Mouse (Mus musculus): ENCODE results near the gene Ddx31.
A peak's percentile ranks its signal among the peaks of the same experiment; 100 is the strongest.

The Ddx31 gene

DNA sequence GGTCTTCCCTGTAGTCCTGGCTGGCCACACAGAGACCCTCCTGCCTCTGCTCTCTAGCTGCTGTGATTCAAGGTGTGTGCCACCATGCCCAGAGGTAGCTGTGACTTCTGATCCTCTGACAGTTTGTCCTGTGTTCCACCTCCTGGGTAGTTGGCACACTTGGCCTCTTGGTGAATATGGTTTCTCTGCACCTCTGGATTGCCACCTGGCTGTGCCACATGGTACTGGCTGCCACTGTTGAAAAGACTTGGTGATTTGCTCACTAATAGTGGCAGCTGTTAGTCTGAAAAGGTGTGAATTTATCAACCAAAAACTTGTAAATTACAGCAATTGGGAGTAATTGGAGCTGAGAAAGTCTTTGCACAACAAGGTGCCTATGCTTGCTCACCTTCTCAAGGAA, 23.7 kb downstream of the Ddx31 start:
- DNase-seq (ENCODE audit: extremely low spot score) = no peak

DNA sequence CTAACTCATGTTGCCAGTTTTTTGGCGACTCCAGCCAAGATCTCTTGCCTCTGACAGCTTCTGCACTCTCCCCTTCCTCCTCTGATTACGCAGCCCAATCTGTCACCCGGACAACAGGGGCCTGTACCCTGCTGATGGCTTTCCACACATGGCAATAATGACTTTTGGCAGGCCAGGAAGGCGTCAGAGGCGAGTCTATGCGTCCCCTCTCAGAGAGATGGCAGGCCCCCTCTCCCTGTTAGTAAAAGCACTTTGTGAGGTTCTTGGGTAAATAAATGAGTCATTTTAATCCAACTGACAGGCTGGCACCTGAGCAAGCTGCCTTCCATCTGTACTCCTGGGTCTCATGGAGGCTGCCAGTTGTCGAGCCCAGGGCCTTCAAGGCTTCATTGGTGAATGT, 27.3 kb downstream of the Ddx31 start:
- DNase-seq (ENCODE audit: extremely low spot score) = no peak

DNA sequence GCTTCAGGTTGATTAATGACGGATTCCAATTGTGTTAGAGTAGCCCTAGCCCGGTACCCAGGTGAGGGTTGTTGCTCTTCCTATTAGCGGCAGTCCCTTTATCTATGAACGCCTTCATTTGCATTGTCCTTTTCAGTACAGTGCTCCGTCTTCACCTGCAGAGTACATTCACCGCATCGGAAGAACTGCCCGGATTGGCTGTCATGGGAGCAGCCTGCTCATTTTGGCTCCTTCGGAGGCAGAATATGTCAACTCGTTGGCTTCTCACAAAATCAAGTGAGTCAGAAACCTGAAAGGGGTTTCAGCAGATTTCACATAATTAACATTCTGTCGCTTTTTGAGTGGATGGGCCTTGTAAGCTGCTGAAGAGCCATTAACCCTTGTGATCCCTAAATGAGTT, 35.3 kb downstream of the Ddx31 start:
- DNase-seq (ENCODE audit: extremely low spot score) = no peak

DNA sequence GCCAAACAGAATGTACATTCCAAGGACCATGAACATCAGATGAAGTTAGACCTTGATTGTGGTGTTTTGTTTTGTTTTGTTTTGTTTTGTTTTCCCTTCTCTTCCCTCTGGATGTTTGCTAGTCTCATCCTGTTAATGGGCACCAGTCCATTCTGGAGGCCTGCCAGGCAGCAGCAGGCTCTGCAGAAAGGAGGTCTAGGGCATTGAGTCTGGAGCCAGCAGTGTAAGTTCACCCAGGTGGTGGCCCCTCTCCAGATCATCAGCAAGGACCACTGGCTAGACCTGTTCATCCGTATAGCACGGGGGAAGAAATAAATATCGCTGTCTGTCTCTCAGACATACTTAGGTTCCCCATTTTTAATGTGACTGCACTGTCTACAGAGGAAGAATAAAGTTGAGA, 41.1 kb downstream of the Ddx31 start:
- DNase-seq (ENCODE audit: extremely low spot score) = no peak

DNA sequence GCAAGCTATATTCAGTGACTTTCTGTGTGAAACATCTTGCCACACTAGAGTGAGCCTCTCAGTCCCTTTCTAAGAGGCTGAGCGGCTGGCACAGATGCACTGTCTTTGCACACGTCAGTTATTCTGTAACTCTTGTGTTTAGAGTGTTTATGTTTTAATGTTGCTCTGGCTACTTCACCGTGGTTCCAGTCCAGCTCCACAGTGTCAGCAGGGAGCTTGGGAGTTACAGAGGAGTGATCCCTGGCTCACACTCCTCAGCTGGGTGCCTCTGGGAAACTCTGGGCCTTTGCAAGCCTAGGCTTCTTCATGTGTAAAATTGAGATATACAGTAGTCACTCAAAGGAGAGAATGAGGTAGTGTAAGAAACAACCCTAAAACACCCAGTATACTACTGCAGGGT, 41.8 kb downstream of the Ddx31 start:
- DNase-seq (ENCODE audit: extremely low spot score) = no peak

DNA sequence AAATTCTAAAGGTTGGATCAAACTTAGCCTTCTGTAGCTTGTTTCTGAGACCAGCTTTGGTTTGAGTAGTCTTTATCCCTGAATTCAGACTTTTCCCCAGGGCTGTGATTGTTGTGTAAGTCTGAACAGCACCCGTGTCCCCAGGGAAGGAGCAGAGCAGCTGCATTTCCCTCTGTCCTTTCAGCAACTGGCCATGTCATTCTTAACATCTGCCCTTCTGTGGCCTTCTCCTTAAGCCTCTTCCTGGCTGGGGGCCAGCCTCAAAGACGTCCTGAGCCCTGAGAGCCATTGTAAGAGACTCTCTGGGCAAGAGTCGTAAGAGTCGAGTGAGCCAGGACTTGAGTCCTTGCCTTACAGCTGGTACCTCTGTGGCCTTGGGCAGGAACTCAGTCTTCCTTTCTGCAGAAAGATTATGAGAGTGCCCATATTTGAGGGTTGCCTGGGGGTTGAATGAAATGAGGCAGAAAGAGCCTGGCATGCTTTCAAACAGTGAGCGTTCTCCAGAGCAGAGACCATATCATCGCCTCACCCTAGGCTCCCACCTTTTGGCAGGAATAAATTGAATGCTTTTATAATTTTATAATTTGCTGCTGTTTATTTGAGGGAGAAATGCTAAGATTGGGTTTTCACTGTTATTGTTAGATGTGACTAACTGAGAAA, 42.8 kb downstream of the Ddx31 start:
- DNase-seq (ENCODE audit: extremely low spot score) = no peak

DNA sequence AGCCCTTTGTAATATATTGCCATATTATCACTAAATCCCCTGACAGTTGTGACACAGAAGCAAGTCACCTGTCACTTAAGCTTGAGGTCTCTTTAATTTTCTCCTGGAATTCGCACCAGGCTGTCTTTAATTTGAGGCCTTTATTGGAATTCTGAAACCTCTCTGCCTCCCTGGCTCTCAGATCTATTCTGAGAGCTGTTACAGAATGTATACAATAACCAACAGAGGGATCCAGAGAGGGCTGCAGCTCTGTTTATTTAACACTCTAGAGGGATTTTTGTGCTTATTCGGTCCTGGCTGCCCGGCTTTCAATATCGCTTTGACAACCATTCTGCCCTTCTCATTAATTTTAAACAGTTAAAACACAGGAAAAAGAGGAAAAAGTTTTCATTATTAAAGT, 44.7 kb downstream of the Ddx31 start:
- no peak for DNase-seq (ENCODE audit: extremely low spot score)

DNA sequence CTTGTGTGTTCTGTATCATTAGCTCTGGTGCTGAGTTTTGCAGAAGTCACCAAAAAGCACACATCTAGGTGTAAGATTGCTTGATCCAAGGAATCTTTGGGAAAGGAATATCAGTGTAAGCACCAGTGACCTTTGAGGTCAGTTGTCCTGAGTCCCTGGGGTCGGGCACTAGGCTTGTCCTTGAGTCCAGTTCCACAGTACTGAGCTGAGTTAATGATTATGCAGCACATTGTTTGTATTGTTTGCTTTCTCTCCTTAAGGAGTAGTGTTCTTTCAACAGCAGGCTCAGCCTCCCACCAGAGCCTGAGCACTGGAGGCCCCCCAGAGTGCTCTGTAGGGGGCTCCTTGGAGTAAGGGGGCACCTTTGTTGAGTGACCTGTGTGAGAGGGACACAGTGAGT, 52.6 kb downstream of the Ddx31 start:
- no peak for DNase-seq (ENCODE audit: extremely low spot score)

DNA sequence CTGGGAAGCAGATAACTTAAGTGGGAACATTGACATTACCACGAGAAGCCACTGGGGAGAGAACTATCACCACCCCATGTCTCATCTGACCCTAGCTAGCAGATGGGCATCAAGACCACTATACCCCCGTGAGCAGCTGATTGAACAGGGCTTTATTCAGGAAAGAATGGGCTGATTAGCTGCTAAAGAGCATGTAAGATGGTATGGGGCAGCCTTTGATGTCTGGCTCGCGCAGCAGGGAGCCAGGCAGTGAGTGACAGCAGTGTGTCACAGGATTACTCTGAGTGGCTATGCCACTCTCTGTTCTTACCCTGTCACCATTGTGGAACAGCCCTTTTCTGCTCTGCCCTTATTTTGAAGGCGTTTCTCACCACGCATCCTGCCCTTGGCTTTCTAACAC, 53.3 kb downstream of the Ddx31 start:
- no peak for DNase-seq (ENCODE audit: extremely low spot score)

DNA sequence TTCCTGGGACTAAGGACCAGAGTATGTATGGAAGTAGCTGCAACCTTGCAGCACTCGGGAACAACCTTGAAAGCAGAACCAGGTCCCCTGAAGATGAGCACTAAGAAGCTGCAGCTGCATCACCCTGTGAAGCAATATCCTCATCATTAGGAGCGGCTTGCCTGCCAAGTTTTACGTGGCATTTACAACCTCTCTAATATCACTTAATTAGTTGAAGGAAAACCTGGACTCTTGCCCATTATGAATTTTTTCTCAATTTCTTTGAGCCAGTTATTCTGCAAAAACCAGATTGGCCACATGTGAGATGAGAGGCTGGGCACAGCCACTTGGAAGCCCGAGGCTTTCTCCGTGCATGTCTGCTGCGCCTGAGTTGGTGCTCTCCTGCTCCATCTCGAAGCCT, 55.7 kb downstream of the Ddx31 start:
- no peak for DNase-seq (ENCODE audit: extremely low spot score)

DNA sequence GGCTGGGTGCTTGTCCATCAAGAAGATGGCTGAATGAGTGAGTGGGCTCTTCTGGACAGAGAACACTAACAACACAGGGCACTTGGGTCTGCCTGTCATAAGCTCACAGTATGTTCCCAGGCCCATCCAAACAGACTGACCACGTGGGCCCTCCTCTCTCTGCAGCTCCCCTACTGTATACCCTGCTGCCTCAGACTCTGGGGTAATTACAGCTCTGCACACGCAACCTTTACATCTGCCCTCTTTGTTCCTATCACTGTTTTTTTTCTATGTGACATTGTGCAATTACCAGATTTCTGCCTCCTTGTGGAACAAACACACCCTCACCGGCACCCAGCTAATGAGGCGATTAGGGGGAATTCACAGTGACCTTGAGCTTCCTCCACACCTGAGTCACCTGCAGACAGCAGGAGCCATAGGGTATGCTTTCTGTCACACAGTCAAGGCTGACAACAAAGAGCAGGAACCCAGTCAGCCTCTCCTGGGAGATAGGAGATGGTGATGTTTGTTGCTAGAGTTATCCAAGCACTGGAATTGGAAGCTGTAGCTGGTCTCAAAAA, 57.2 kb downstream of the Ddx31 start:
- no peak for DNase-seq (ENCODE audit: extremely low spot score)

DNA sequence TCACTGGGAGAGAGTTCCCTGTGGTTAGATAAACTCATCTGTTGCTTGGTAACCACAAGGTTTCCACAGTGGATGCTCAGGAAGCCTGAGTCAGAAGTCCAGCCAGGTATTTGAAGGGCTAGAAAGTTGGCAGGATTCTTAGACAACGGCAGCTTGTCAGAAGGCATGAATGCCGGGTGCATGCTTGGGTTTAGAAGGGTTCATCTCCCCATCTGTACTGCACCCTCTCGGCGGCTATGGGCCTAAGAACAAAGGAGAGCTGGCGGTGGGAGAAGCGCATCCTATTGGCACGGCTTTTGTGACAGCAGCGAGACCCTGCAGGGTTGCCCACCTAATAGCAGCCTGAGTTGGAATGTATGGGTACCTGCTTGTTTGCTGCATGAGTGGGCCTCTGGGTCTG, 62.1 kb downstream of the Ddx31 start:
- no peak for DNase-seq (ENCODE audit: extremely low spot score)

DNA sequence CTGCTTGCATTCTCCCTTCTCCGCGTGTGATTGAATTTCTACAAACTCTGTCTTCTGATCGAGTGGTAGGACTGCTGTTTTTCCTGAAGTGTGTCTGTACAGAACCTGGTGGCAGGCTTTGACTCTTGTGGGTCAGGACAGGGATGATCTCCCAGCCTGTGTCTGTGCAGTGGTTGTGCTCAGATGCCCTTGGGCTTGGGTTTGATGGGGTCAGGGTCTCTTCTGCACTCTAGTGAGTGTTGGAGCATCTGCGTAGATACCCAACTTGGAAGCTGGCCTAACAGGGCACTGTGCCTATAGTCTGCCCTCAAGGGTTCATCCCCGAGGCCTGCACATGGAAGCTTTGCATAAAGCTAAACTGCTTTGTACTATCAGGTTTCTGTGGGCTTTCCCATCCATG, 63.7 kb downstream of the Ddx31 start:
- no peak for DNase-seq (ENCODE audit: extremely low spot score)

DNA sequence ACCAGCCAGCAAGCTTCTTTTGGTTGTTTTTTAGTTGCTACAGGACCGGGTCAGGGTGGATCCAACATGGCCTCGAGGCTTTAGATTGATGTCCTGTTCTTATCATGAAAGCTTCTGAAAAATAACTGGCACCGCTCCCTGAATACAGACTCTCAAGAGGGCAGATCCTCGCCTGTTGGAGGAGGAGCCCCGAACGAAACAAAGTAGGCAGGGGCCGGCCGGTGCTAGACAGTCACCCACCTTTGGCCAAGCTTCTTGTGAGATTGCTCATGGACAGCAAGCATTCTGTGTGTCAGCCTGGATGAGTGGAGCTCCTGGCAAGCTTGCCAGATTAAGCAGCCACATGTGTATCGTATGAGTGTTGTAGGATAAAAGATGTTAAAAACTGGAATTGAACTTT, 64.6 kb downstream of the Ddx31 start:
- no peak for DNase-seq (ENCODE audit: extremely low spot score)

DNA sequence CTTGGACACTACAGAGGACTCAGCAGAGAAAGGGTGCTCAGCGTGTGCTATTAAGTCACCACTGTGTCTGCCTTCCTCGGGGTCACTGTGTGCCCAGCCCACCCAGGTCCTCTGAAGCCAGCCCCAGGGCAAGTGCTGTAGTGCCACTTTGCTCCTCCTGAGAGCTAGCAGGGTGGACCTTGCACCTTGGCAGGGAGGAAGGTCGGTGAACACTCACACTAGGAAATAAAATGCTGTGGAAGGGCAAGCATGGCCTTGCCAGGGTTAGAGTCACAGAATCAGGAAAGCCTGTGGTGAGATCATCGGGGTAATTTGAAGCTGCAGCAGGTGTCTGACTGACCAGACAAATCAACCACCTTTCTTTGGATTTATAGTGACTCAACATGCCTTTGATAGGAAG, 65.4 kb downstream of the Ddx31 start:
- DNase-seq (ENCODE audit: extremely low spot score) = no peak

DNA sequence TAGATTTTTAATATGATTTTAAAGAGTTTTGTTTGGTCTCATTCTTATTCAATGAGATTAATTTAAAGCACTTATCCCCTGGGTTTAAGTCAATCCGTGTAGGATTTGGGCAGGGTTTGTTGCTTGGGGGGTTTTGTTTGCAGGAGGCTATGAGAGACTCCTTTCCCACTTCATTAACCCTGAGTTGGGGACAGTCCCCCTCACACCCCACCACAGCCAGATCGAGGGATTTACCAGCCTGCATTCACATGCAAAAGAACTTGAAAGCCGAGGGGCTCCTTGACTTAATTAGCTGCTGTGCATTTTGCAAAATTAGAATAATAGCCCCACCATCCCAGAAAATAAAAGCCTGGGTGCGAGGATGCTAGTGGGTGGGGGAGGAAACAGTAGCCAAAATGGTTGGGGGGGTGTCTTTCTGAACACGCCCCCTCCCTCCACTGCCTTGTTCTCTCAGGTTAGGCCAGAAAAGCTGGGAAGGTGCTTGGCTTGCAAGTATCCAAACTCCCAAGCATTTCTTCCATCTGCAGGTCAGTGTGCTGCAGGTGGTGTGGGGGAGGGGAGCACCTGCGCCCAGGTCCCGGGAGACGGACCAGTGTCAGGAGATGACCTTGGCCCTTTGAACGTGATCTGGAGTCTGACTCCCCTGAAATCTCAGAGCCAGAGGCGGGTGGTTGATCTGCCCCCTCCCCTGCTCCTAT, 67.6 kb downstream of the Ddx31 start:
- no peak for DNase-seq (ENCODE audit: extremely low spot score)

DNA sequence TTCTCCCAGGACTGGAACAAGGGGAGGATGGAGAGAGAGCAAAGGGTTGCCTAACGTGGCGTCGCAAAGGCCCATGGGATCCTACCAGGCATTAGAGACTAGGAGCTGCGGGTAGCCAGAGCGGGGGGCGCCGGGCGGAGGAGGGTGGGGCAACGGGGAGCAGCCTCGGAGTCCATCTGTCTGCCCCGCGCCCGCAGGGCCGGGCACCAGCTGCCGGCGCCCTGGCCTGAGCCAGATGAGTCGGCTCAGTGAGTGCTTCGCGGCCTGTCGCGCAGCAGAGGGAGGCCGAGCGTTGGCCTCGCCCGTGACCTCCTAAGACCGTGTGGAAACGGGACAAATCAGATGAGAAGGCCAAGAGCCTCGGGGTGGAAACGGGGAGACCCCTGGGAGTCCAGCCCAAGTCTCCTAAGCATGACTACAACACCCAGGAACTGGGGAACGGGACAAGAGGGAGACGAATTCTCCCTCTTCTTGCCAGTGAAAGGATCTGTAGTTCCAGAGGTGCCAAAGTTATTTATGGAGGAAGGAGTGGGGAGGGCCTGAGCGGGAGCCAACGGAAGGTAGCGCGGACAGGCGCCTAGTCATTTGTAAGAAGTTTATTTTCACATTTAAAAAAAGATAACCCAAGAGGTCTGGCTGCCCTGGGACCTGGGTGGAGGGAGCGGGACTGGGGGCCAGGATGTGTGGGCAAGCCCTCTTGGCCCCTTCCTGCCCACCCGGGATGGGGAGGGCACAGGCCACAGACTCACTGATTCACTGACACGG, 68.4 kb downstream of the Ddx31 start:
- peak; percentile 56 for DNase-seq (ENCODE audit: extremely low spot score)

DNA sequence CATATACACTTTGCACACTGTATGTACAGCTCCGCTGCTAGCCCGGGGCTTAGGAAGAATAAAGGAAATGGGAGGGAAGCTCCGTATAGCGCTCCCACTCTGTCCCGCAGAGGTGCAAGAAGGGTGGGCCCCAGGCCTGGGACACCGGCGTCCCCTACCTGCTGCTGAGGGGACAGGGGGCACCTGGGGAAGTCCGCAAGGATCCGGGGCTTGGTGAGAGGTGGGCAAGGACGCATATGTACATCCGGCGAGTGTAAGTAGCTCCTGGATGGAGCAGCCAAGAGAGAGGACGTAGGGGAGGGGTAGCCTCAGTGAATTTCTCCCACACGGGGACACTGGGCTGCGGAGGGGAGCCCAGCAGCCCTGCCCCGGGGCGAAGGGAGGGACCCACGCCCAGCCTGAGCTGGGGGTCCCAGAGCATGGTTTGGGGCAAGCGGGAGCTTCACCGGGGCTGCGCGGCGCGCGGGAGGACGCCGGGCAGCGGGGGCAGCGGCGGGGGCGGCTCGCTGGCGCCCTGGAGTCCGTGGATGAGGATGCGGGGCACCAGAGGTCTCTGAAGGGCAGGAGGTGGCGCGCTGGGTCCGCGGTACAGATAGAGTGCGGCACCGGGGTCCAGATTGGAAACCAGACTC, 69.1 kb downstream of the Ddx31 start:
- no peak for DNase-seq (ENCODE audit: extremely low spot score)

DNA sequence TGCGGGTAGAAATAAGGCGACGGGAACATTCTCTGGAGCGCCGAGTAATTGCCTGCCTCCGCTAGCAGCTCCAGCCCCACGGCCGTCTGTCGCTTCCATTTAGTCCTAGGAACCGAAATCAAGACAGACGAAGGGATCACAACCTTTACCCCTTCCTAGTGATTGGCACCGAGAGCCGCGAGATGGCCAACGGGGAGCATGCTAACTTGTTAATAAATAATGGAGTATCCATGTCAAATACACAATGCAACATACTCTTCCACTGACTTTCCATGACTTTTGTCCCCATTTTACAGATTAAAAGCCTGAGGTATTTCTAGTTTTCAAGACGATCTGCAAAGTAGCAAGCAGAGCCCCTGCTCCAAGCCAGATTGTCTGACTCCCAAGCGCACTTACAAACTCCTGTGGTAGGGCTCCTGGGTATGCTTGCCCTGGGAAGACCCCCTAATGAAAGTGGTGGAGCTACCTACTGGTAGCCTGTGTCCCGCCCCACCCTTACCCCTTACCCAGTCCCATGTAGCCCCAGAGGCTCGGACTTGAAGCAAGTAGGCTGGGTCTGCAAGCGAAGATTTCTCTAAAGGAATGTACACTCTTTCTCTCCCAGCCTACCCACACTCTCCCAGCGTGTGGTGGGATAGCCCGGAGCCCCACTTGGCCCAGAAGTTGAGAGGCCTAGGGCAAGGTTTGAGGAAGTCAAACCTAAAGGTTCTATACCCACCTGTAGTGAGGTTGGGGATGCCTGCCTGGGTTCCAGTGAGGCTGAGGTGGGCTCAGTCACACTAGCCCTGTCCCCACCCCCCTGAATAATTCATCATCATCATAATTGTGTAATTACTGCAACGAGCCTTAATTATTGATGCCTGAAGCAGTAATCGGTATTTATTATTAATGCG, 69.9 kb downstream of the Ddx31 start:
- no peak for DNase-seq (ENCODE audit: extremely low spot score)

DNA sequence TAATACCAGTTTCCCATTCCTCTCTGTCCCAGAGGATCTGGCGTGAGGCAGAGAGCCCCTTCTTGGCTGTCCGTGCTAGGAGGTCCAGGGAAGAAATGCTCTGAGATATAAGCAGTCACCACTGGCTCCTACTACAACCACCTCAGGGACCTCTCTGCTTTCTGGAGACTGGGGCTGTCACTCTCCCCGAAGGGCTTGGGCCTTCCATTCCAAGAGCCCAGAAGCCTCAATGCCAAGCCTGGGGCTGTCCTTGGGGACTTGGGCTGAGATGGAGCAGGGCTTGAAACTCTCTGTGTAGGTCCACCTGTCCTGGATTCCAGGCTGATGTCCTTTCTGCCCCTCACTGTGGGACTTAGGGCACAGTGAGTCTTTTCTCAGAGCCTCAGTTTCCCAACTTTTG, 70.7 kb downstream of the Ddx31 start:
- peak; percentile 20 for DNase-seq (ENCODE audit: extremely low spot score)

DNA sequence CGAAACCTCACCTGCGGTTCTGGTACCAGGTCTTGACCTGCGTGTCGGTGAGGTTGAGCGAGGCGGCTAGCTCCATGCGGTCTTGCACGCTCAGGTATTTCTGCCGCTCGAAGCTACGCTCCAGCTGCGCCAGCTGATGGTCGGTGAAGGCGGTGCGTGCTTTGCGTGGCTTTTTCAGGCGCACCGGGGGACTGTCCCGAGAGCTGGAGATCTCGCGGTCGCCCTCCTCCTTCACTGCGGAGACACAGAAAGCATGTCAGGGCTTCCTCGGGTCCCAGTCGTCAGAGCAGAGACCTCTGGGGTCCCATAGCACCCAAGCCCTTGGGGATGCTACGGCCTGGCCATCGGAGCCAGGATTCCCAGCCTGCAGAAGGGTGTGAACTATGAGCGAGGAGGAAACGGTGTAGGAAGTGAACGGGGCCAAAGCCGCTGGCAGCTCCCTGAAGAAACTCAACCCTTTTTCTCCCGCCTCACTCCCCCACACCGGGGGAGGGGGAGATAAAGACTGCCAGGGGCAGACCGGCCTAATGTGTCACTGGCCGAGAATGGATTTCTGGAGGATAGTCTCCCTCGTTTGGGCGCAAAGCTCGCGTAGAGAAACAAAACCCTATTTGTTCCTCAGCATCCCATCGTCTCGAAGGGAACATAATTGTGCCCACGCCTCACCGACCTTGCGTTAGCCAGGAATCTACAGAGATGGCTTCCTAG, 71.3 kb downstream of the Ddx31 start:
- peak; percentile 35 for DNase-seq (ENCODE audit: extremely low spot score)

Data from embryo, embryonic 9.5 days (tissue).